Mouse (Mus musculus) layer of hippocampus, postnatal 14 days (tissue): Measurements from ENCODE around the gene Frmpd2. TPM values are rescaled to one million over a fixed set of nuclear protein-coding genes. Genes with fewer than 3 reads are reported as not detected.

Experiments
- DNase-seq, 2 experiments: peaks; one replicate each; pipeline ENCODE4 v3.0.0; 2021 to 2022; ENCODE audit warnings: low spot score in 2 of 2, mixed read lengths in 1 of 2
- total RNA-seq, 2 experiments: library from RNA; stranded (reverse); gene quantifications; 2 replicates each; pipeline ENCODE4 v1.2.3; 2021

Gene Frmpd2
- total RNA-seq, 2 experiments from 2014 or later = 1.7 to 2.0 TPM

DNA sequence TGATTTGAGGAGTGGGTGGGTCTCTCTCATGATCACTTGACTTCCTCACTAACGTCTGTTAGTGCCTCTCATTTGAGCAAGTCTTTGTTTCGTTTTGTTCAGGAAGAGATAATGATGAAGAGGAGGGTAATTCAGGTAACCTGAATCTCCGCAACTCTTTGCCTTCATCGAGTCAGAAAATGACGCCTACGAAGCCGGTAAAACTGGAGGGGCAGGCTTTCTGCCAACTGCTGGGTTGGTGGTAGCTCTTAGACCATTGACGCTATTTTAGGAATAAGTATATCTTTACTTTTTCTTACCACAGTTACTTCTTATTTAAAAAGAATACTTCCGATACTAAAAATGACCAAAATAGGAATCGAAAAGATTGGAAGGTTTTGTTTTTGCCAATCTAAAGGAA lies 135.9 kb downstream of the Frmpd2 start:
- no peak for DNase-seq

Other genes with a start within 250 kb of the Frmpd2 start
- 100 to 1,000 TPM; 113 to 116 TPM for gene Mapk8, start 24.5 kb upstream of the Frmpd2 start, total RNA-seq
- under 1 TPM; 0.62 to 0.76 TPM for gene Ptpn20, start 117.5 kb downstream of the Frmpd2 start, total RNA-seq